Mouse (Mus musculus) CH12.LX (cell line): Measurements from ENCODE around the gene Samd4b.

Experiments used
- BHLHE40 ChIP-seq: IDR thresholded peaks from 2 replicates; pipeline ENCODE4 v1.6.1; 2011; ENCODE audit warnings: mild to moderate bottlenecking, low read depth, low read length, improper control_type of control experiment
- CTCF ChIP-seq, 2 experiments: IDR thresholded peaks in 1 of 2; conservative IDR thresholded peaks in 1 of 2; 2 replicates each; pipeline ENCODE4 v1.5.1; 2011 to 2012; ENCODE audit warnings: low read depth in 2 of 2, low read length in 2 of 2, improper control_type of control experiment in 1 of 2, inconsistent platforms in 1 of 2, mild to moderate bottlenecking in 1 of 2, moderate library complexity in 1 of 2
- EP300 ChIP-seq: IDR thresholded peaks from 2 replicates; pipeline ENCODE4 v1.6.1; 2011; ENCODE audit warnings: low read length, improper control_type of control experiment
- GABPA ChIP-seq: IDR thresholded peaks from 2 replicates; pipeline ENCODE4 v1.6.1; 2012; ENCODE audit warnings: low read depth, low read length, improper control_type of control experiment, inconsistent platforms; ENCODE audit not compliant: insufficient replicate concordance
- MXI1 ChIP-seq: IDR thresholded peaks from 2 replicates; pipeline ENCODE4 v1.6.1; 2011; ENCODE audit warnings: mild to moderate bottlenecking, low read depth, low read length, improper control_type of control experiment
- NELFE ChIP-seq: IDR thresholded peaks from 2 replicates; pipeline ENCODE4 v1.6.1; 2011; ENCODE audit warnings: low read depth, low read length, improper control_type of control experiment
- NRF1 ChIP-seq: IDR thresholded peaks from 2 replicates; pipeline ENCODE4 v1.6.1; 2014; ENCODE audit warnings: low read depth, mild to moderate bottlenecking, inconsistent platforms, low read length, improper control_type of control experiment, moderate library complexity
- POLR2A ChIP-seq: IDR thresholded peaks from 2 replicates; pipeline ENCODE4 v1.6.1; 2011; ENCODE audit warnings: low read depth, mild to moderate bottlenecking, improper control_type of control experiment, low read length
- SIN3A ChIP-seq: IDR thresholded peaks from 2 replicates; pipeline ENCODE4 v1.6.1; 2012; ENCODE audit warnings: low read length, improper control_type of control experiment, inconsistent platforms
- TBP ChIP-seq: conservative IDR thresholded peaks from 2 replicates; pipeline ENCODE4 v1.6.1; 2011; ENCODE audit warnings: low read depth, low read length, improper control_type of control experiment
- USF1 ChIP-seq: IDR thresholded peaks from 2 replicates; pipeline ENCODE4 v1.6.1; 2014; ENCODE audit warnings: low read depth, mild to moderate bottlenecking, inconsistent platforms, low read length, improper control_type of control experiment
- ZMIZ1 ChIP-seq: IDR thresholded peaks from 2 replicates; pipeline ENCODE4 v1.6.1; 2012; ENCODE audit warnings: low read depth, mild to moderate bottlenecking, inconsistent platforms, low read length, improper control_type of control experiment

- TF ChIP-seq CTCF (conservative IDR thresholded peaks at IDR 0.05 in 1 of 2, IDR thresholded peaks at IDR 0.05 in 1 of 2; ENCODE audit: low read depth in 2 of 2, low read length in 2 of 2) (no peak), POLR2A (no peak), USF1 (no peak), ZMIZ1 (no peak), MXI1 (no peak), SIN3A (no peak), TBP (no peak), BHLHE40 (no peak), NELFE (no peak), EP300 (no peak), GABPA (no peak), NRF1 (no peak)
These were observed 21.6 kb downstream of the Samd4b start for GRCm38 (mm10) chr7:28576271-28576914.
